Mouse (Mus musculus): ENCODE measurements around the gene Ywhag. TPM values are rescaled to one million over a fixed set of nuclear protein-coding genes. Genes with fewer than 3 reads are reported as not detected.
A peak's percentile ranks its signal among the peaks of the same experiment; 100 is the strongest.

The Ywhag gene
- polyA plus RNA-seq, 1 experiment from 2014 or later = 93.3 TPM

- H3K9ac ChIP-seq (ENCODE audit: low read length) = no peak overlapping the region
- DNase-seq (ENCODE audit: low spot score) (no peak), ATAC-seq (replicated peaks; ENCODE audit: low FRiP score, low TSS enrichment, low read depth) (no peak)
These were observed 36.4 kb downstream of the Ywhag start for GRCm38 (mm10) chr5:135898028-135898427.

GRCm38 (mm10) chr5:135894958-135895357 is 39.5 kb downstream of the Ywhag start:
- 88% methylated on average over 6 of the region's 6 CpGs for WGBS

More at GRCm38 (mm10) chr5:135898028-135898427, 36.4 kb downstream of the Ywhag start:
- H3K4me2 ChIP-seq (ENCODE audit: low read length) = no peak overlapping the region
- no peak overlapping the region for H3K27ac ChIP-seq (ENCODE audit: low read depth)
- H3K27me3 ChIP-seq (replicated peaks; ENCODE audit: control insufficient read depth, insufficient read depth, low read length) = no peaks in the 10 kb centered on the region
- 22% methylated on average over 3 of the region's 3 CpGs for WGBS
- H3K4me3 ChIP-seq (ENCODE audit: low read depth, low read length) = no peak overlapping the region
- no peaks in the 10 kb centered on the region for H3K36me3 ChIP-seq (ENCODE audit: control insufficient read depth, insufficient read depth, low read length)
- no peaks in the 10 kb centered on the region for H3K4me1 ChIP-seq (replicated peaks; ENCODE audit: control insufficient read depth, insufficient read depth, low read length)
- H3K9me3 ChIP-seq (ENCODE audit: control insufficient read depth, low read length) = no peaks in the 10 kb centered on the region

GRCm38 (mm10) chr5:135892589-135893351 is 41.6 kb downstream of the Ywhag start:
- DNase-seq (ENCODE audit: low spot score) (no peak), ATAC-seq (replicated peaks; ENCODE audit: low FRiP score, low TSS enrichment, low read depth) (no peak)
- Histone ChIP-seq H3K4me3 (ENCODE audit: low read depth, low read length) (no peak overlapping the region), H3K36me3 (ENCODE audit: control insufficient read depth, insufficient read depth, low read length) (no peaks in the 10 kb centered on the region), H3K9ac (ENCODE audit: low read length) (no peak overlapping the region), H3K4me1 (replicated peaks; ENCODE audit: control insufficient read depth, insufficient read depth, low read length) (peaks cover 5% of the 10 kb centered on the region; the same call in 1 of the 2 replicates), H3K27ac (ENCODE audit: low read depth) (no peak overlapping the region), H3K4me2 (ENCODE audit: low read length) (no peak overlapping the region), H3K27me3 (replicated peaks; ENCODE audit: control insufficient read depth, insufficient read depth, low read length) (peaks cover 6% of the 10 kb centered on the region; the same call in 1 of the 2 replicates), H3K9me3 (ENCODE audit: control insufficient read depth, low read length) (no peaks in the 10 kb centered on the region)
- WGBS = 39% methylated on average over 9 of the region's 9 CpGs

More at GRCm38 (mm10) chr5:135894958-135895357, 39.5 kb downstream of the Ywhag start:
- no peaks in the 10 kb centered on the region for H3K27me3 ChIP-seq (replicated peaks; ENCODE audit: control insufficient read depth, insufficient read depth, low read length)
- H3K36me3 ChIP-seq (ENCODE audit: control insufficient read depth, insufficient read depth, low read length) = no peaks in the 10 kb centered on the region
- no peaks in the 10 kb centered on the region for H3K9me3 ChIP-seq (ENCODE audit: control insufficient read depth, low read length)
- ATAC-seq (replicated peaks; ENCODE audit: low FRiP score, low TSS enrichment, low read depth) (no peak), DNase-seq (ENCODE audit: low spot score) (no peak)
- no peak overlapping the region for H3K4me2 ChIP-seq (ENCODE audit: low read length)
- H3K4me3 ChIP-seq (ENCODE audit: low read depth, low read length) = no peak overlapping the region
- no peak overlapping the region for H3K9ac ChIP-seq (ENCODE audit: low read length)
- no peak overlapping the region for H3K27ac ChIP-seq (ENCODE audit: low read depth)
- H3K4me1 ChIP-seq (replicated peaks; ENCODE audit: control insufficient read depth, insufficient read depth, low read length) = 0 out of 2 replicates have a peak, but pooled peaks cover 5% of the 10 kb centered on the region

GRCm38 (mm10) chr5:135890920-135891319 is 43.5 kb downstream of the Ywhag start:
- 54% methylated on average over 3 of the region's 3 CpGs for WGBS
- DNase-seq (ENCODE audit: low spot score) = no peak
- no peak overlapping the region for H3K27ac ChIP-seq (ENCODE audit: low read depth)

GRCm38 (mm10) chr5:135890323-135890722 is 44.1 kb downstream of the Ywhag start:
- Histone ChIP-seq H3K36me3 (ENCODE audit: control insufficient read depth, insufficient read depth, low read length) (no peaks in the 10 kb centered on the region), H3K27me3 (replicated peaks; ENCODE audit: control insufficient read depth, insufficient read depth, low read length) (peaks cover 9% of the 10 kb centered on the region; the same call in 1 of the 2 replicates), H3K9ac (ENCODE audit: low read length) (no peak overlapping the region), H3K9me3 (ENCODE audit: control insufficient read depth, low read length) (no peaks in the 10 kb centered on the region), H3K4me3 (ENCODE audit: low read depth, low read length) (no peak overlapping the region), H3K4me2 (ENCODE audit: low read length) (no peak overlapping the region), H3K27ac (ENCODE audit: low read depth) (no peak overlapping the region), H3K4me1 (replicated peaks; ENCODE audit: control insufficient read depth, insufficient read depth, low read length) (peaks cover 9% of the 10 kb centered on the region; the same call in 1 of the 2 replicates)
- DNase-seq (ENCODE audit: low spot score) (no peak), ATAC-seq (replicated peaks; ENCODE audit: low FRiP score, low TSS enrichment, low read depth) (no peak)
- 53% methylated on average over 4 of the region's 4 CpGs for WGBS

More at GRCm38 (mm10) chr5:135890920-135891319, 43.5 kb downstream of the Ywhag start:
- Histone ChIP-seq H3K4me2 (ENCODE audit: low read length) (no peak overlapping the region), H3K4me1 (replicated peaks; ENCODE audit: control insufficient read depth, insufficient read depth, low read length) (peaks cover 9% of the 10 kb centered on the region; the same call in 1 of the 2 replicates), H3K36me3 (ENCODE audit: control insufficient read depth, insufficient read depth, low read length) (no peaks in the 10 kb centered on the region), H3K27me3 (replicated peaks; ENCODE audit: control insufficient read depth, insufficient read depth, low read length) (peaks cover 9% of the 10 kb centered on the region; the same call in 1 of the 2 replicates), H3K4me3 (ENCODE audit: low read depth, low read length) (no peak overlapping the region), H3K9me3 (ENCODE audit: control insufficient read depth, low read length) (no peaks in the 10 kb centered on the region), H3K9ac (ENCODE audit: low read length) (no peak overlapping the region)
- no peak for ATAC-seq (replicated peaks; ENCODE audit: low FRiP score, low TSS enrichment, low read depth)

- peak overlapping the region; percentile 30 for H3K4me3 ChIP-seq (ENCODE audit: low read depth, low read length)
- H3K4me1 ChIP-seq (replicated peaks; ENCODE audit: control insufficient read depth, insufficient read depth, low read length) = peaks cover 9% of the 10 kb centered on the region; the same call in 1 of the 2 replicates
- H3K27me3 ChIP-seq (replicated peaks; ENCODE audit: control insufficient read depth, insufficient read depth, low read length) = peaks cover 9% of the 10 kb centered on the region; the same call in 1 of the 2 replicates
- H3K36me3 ChIP-seq (ENCODE audit: control insufficient read depth, insufficient read depth, low read length) = no peaks in the 10 kb centered on the region
- H3K9ac ChIP-seq (ENCODE audit: low read length) = peak overlapping the region; percentile 4; the same call in 1 of the 2 replicates
- 4% methylated on average over 30 of the region's 30 CpGs for whole genome bisulfite sequencing
- H3K9me3 ChIP-seq (ENCODE audit: control insufficient read depth, low read length) = no peaks in the 10 kb centered on the region
- H3K27ac ChIP-seq (ENCODE audit: low read depth) = no peak overlapping the region
- H3K4me2 ChIP-seq (ENCODE audit: low read length) = peak overlapping the region; percentile 52
- DNase-seq (ENCODE audit: low spot score) (peak; percentile 63), ATAC-seq (replicated peaks; ENCODE audit: low FRiP score, low TSS enrichment, low read depth) (0 out of 2 replicates have a peak, but pooled peaks have one; percentile 21)
These were observed 45.8 kb downstream of the Ywhag start for GRCm38 (mm10) chr5:135888405-135889215.

- H3K4me3 ChIP-seq (ENCODE audit: low read depth, low read length) = peak within 1 kb of the TSS; percentile 33
- under 1% methylated on average over 24 of the region's 24 CpGs for WGBS
- peak within 1 kb of the TSS; percentile 4; the same call in 1 of the 2 replicates for H3K9ac ChIP-seq (ENCODE audit: low read length)
- ATAC-seq (replicated peaks; ENCODE audit: low FRiP score, low TSS enrichment, low read depth) (peak; percentile 54; the same call in 1 of the 2 replicates), DNase-seq (ENCODE audit: low spot score) (peak; percentile 75)
- H3K27ac ChIP-seq (ENCODE audit: low read depth) = no peak within 1 kb of the TSS
- peaks cover 9% of the 10 kb centered on the region; the same call in 1 of the 2 replicates for H3K27me3 ChIP-seq (replicated peaks; ENCODE audit: control insufficient read depth, insufficient read depth, low read length)
- H3K36me3 ChIP-seq (ENCODE audit: control insufficient read depth, insufficient read depth, low read length) = no peaks in the 10 kb centered on the region
- H3K4me1 ChIP-seq (replicated peaks; ENCODE audit: control insufficient read depth, insufficient read depth, low read length) = peaks cover 9% of the 10 kb centered on the region; the same call in 1 of the 2 replicates
- no peaks in the 10 kb centered on the region for H3K9me3 ChIP-seq (ENCODE audit: control insufficient read depth, low read length)
- H3K4me2 ChIP-seq (ENCODE audit: low read length) = peak within 1 kb of the TSS; percentile 57
These were observed 46.7 kb downstream of the Ywhag start, which contains the start of gene Hspb1 for GRCm38 (mm10) chr5:135887675-135888102. Gene Hspb1 (plus strand): TSS chr5:135887919.

- H3K4me1 ChIP-seq (replicated peaks; ENCODE audit: control insufficient read depth, insufficient read depth, low read length) = peaks cover 9% of the 10 kb centered on the region
- H3K9me3 ChIP-seq (ENCODE audit: control insufficient read depth, low read length) = no peaks in the 10 kb centered on the region
- no peaks in the 10 kb centered on the region for H3K36me3 ChIP-seq (ENCODE audit: control insufficient read depth, insufficient read depth, low read length)
- H3K4me2 ChIP-seq (ENCODE audit: low read length) = no peak overlapping the region
- H3K27ac ChIP-seq (ENCODE audit: low read depth) = no peak overlapping the region
- no peak overlapping the region for H3K9ac ChIP-seq (ENCODE audit: low read length)
- 57% methylated on average over 6 of the region's 6 CpGs for WGBS
- no peak overlapping the region for H3K4me3 ChIP-seq (ENCODE audit: low read depth, low read length)
- peaks cover 9% of the 10 kb centered on the region; the same call in 1 of the 2 replicates for H3K27me3 ChIP-seq (replicated peaks; ENCODE audit: control insufficient read depth, insufficient read depth, low read length)
- ATAC-seq (replicated peaks; ENCODE audit: low FRiP score, low TSS enrichment, low read depth) (no peak), DNase-seq (ENCODE audit: low spot score) (no peak)
These were observed 49.8 kb downstream of the Ywhag start for GRCm38 (mm10) chr5:135884641-135885040.

Measured in intestine, embryonic 14.5 days (tissue).